Mouse (Mus musculus): ENCODE data around the gene Olfr972. TPM values are rescaled to one million over a fixed set of nuclear protein-coding genes. Genes with fewer than 3 reads are reported as not detected.
"Not testable (repeated sequence)": the region's sequence is repeated elsewhere in the genome, so short reads cannot be mapped to it uniquely, and the experiment has no call there.

Gene Olfr972
- not detected in 2 replicates for polyA plus RNA-seq (2012; rRNA removed)

DNA sequence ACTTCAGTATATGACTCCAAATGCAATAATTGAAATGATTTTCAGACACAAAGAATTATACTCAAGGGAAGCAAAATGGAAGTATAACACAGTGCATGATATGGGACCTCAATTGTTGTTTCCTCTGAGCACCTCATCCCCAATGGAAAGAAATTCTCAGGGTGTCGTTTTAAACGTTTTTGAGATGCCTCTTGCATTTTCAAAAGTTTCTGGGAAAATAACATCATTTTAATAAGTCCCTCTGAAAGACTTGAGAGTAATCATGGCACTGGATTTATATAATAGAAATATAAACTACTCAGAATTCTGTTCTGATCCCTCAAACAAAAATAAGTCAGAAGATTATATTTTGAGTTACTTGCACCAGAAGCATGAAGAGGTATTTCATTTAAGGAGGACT lies at the start of gene Olfr972:
Gene Olfr972, plus strand, starts transcription at position 301 of the 400 bp plus-strand sequence.
- 61% methylated on average over 2 of the region's 2 CpGs for WGBS
- no peak for DNase-seq (ENCODE audit: low read depth, low spot score)

DNA sequence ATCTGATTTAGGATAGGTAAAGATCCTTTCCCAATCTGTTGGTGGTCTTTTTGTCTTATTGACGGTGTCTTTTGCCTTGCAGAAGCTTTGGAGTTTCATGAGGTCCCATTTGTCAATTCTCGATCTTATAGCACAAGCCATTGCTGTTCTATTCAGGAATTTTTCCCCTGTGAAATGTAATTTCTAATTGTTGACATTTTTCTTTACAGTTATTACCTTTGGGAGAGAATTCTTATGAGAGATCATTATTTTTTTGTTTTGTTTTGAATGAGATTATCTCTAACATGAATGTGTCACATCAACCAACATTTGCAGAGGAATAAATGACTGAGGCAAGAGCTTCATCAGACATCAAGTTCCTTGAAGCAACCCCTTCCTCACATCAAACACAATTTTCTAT lies 29.6 kb upstream of the Olfr972 start, which contains the start of gene Olfr971:
Gene Olfr971, plus strand, starts transcription at position 301 of the 400 bp plus-strand sequence.
- DNase-seq (ENCODE audit: low read depth, low spot score): not testable (repeated sequence)
- WGBS: 90% methylated on average over 2 of the region's 2 CpGs

DNA sequence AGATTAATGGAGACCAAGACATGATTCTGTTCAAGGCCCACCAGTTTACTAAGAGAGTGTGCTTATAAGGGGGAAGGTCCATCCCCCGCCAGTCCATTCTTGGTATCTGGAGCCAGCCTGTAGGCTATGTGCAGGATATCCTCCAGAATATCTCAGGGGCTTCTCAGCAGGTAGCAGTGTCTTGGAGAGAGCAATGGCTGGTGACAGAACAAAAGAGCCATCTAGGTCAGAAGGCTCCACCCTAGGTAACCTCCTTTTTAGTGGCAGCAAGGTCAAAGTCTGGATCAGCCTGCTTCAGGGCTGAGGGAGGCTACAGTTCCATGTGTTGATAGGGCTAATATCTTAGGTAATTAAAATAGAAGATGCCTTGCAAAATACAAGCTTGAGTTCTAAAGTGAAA lies 5.8 kb downstream of the Olfr972 start:
- WGBS: 72% methylated on average over 1 of the region's 1 CpGs
- not testable (repeated sequence) for DNase-seq (ENCODE audit: low read depth, low spot score)

DNA sequence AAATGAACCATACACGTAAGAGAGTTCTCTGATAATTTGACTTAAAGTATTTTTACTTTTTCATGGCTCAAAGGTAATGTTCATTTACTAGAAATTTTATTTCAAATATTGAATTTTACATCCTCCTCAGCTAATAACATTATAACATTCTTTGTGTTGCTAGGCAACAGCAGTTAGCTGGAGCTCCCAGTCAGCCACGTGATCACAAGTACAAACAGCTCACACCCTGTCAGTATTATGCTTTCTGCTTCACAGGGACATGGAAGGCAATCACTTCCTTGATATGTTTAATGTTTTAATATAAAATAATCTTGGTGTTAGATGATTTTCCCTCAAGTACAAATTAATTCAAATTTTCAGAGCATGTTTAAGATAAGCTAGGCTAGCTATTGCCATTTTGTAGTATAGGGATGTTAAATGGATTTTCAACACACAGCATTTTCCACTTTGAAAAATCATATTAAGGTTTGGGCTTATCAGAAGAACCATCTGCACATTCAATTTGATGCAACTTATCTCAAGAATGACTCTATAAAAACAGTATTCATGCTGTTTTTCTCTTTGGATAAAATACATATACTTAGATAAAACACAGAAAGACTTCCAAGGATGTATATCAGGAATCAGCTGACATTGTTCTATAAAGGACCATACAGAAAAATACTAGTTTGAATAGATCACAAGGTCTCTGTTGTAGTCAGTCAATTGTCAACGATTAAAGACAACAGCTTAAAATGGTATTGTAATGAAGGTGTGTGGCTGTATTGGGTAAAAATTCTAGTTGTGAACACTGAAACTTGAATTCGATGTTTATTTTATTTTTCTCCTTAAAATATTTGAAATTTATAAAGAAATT lies 11.5 kb downstream of the Olfr972 start:
- DNase-seq (ENCODE audit: low read depth, low spot score): not testable (repeated sequence)
- no CpG with 5 or more reads among the region's 4 CpGs for WGBS

DNA sequence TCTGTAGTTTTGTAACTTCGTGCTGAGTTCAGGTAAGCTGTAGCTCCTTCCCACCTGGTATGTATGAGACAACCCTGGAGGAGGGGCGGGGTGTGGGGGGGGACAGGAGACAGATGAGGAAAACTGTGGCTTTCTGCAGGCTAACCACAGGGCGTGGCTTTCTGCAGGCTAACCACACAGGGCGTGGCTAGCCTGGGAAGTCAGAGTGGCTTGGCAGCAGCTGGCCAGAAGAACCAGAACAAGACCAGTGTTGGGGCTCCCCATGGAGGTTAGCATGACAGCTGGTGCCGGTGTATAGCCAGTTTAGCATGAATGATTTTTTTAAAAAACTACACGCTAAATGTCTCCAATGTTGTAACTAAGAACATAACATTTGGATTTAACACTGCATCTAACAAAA lies 38.9 kb downstream of the Olfr972 start:
- no peak for DNase-seq (ENCODE audit: low read depth, low spot score)
- 55% methylated on average over 6 of the region's 6 CpGs for WGBS

DNA sequence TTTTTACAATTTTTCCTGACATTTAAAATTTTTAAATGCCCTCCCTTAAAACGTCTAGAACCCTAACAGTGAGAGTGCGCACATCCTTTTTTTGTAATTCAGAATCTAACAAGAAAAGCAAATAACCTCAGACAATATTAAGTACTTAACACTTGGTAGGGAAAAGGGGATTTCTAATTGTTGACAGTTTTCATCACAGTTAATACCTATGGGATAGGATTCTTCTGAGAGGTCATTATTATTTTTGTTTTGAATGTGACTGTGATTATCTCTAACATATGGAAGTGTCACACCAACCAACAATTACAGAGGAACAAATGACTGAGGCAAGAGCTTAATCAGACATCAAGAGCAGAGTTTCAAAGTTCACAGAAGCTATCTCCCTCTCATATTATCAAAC lies 40.8 kb downstream of the Olfr972 start, which contains the start of gene Olfr229:
Gene Olfr229, plus strand, starts transcription at position 301 of the 400 bp plus-strand sequence.
- no peak for DNase-seq (ENCODE audit: low read depth, low spot score)
- WGBS: 67% methylated on average over 2 of the region's 2 CpGs

DNA sequence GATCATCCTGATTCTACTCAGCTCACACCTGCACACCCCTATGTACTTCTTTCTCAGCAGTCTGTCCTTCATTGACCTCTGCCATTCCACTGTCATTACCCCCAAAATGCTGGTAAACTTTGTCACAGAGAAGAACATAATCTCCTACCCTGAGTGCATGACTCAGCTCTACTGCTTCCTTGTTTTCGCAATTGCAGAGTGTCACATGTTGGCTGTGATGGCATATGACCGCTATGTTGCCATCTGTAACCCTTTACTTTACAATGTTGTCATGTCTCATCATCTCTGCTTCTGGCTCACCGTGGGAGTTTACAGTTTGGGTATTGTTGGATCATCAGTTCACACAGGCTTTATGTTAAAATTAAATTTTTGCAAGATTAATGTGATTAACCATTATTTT lies 43.7 kb downstream of the Olfr972 start:
- WGBS: 65% methylated on average over 3 of the region's 3 CpGs

More for the DNA sequence above, 43.7 kb downstream of the Olfr972 start:
- no peak for DNase-seq (ENCODE audit: low read depth, low spot score)

Other genes starting within 250 kb of the Olfr972 start
- not detected in 2 replicates for gene Olfr960, start 245.0 kb upstream of the Olfr972 start, polyA plus RNA-seq (2012; rRNA removed)
- gene Olfr961, start 221.3 kb upstream of the Olfr972 start, polyA plus RNA-seq (2012; rRNA removed): not detected in 2 replicates
- gene Olfr963, start 199.2 kb upstream of the Olfr972 start, polyA plus RNA-seq (2012; rRNA removed): not detected in 2 replicates
- not detected in 2 replicates for gene Olfr149, start 159.3 kb upstream of the Olfr972 start, polyA plus RNA-seq (2012; rRNA removed)
- not detected in 2 replicates for gene Olfr965, start 155.1 kb upstream of the Olfr972 start, polyA plus RNA-seq (2012; rRNA removed)
- not detected in 2 replicates for gene Olfr150, start 135.4 kb upstream of the Olfr972 start, polyA plus RNA-seq (2012; rRNA removed)
- not detected in 2 replicates for gene Olfr967, start 120.2 kb upstream of the Olfr972 start, polyA plus RNA-seq (2012; rRNA removed)
- gene Olfr968, start 83.2 kb upstream of the Olfr972 start, polyA plus RNA-seq (2012; rRNA removed): not detected in 2 replicates
- not detected in 2 replicates for gene Olfr969, start 75.5 kb upstream of the Olfr972 start, polyA plus RNA-seq (2012; rRNA removed)
- not detected in 2 replicates for gene Olfr970, start 57.6 kb upstream of the Olfr972 start, polyA plus RNA-seq (2012; rRNA removed)
- gene Olfr971, start 29.5 kb upstream of the Olfr972 start, polyA plus RNA-seq (2012; rRNA removed): not detected in 2 replicates
- gene Olfr229, start 40.9 kb downstream of the Olfr972 start, polyA plus RNA-seq (2012; rRNA removed): not detected in 2 replicates
- gene Olfr974, start 71.1 kb downstream of the Olfr972 start, polyA plus RNA-seq (2012; rRNA removed): not detected in 2 replicates
- gene Olfr975, start 85.6 kb downstream of the Olfr972 start, polyA plus RNA-seq (2012; rRNA removed): not detected in 2 replicates
- gene Olfr976, start 94.7 kb downstream of the Olfr972 start, polyA plus RNA-seq (2012; rRNA removed): not detected in 2 replicates
- not detected in 2 replicates for gene Olfr978, start 125.7 kb downstream of the Olfr972 start, polyA plus RNA-seq (2012; rRNA removed)
- gene Olfr979, start 137.0 kb downstream of the Olfr972 start, polyA plus RNA-seq (2012; rRNA removed): not detected in 2 replicates
- not detected in 2 replicates for gene Olfr980, start 143.2 kb downstream of the Olfr972 start, polyA plus RNA-seq (2012; rRNA removed)
- gene Olfr981, start 155.0 kb downstream of the Olfr972 start, polyA plus RNA-seq (2012; rRNA removed): not detected in 2 replicates
- gene Olfr982, start 207.4 kb downstream of the Olfr972 start, polyA plus RNA-seq (2012; rRNA removed): not detected in 2 replicates
- not detected in 2 replicates for gene Olfr983, start 227.2 kb downstream of the Olfr972 start, polyA plus RNA-seq (2012; rRNA removed)
- gene Olfr984, start 247.8 kb downstream of the Olfr972 start, polyA plus RNA-seq (2012; rRNA removed): not detected in 2 replicates

Measured in large intestine, adult 2 months (tissue).